Mouse (Mus musculus) hindbrain, embryonic 16.5 days (tissue): ENCODE measurements around the gene Tnpo1. TPM values are rescaled to one million over a fixed set of nuclear protein-coding genes. Genes with fewer than 3 reads are reported as not detected.

ENCODE experiments used
- ATAC-seq: fragments of 200-750 bp; cut with Nextera tagmentation; 2 replicates; pipeline ENCODE4 v1.8.0; 2017; ENCODE audit warnings: moderate TSS enrichment, moderate library complexity
- H3K27ac ChIP-seq: fragments of 300-500 bp; sonication (generic); 2 replicates; pipeline ENCODE4 v1.5.1; 2014; ENCODE audit warnings: low read depth, mild to moderate bottlenecking, control low read depth, low read length, moderate library complexity
- H3K27me3 ChIP-seq: fragments of 300-500 bp; sonication (generic); replicated peaks from 2 replicates; pipeline ENCODE4 v1.6.1; 2014; ENCODE audit warnings: low read length; ENCODE audit not compliant: control insufficient read depth, insufficient read depth
- H3K36me3 ChIP-seq: fragments of 300-500 bp; sonication (generic); 2 replicates; pipeline ENCODE4 v1.6.1; 2014; ENCODE audit warnings: mild to moderate bottlenecking, low read length, moderate library complexity, mixed read lengths; ENCODE audit not compliant: control insufficient read depth, insufficient read depth
- H3K4me1 ChIP-seq: fragments of 300-500 bp; sonication (generic); 2 replicates; pipeline ENCODE4 v1.6.1; 2014; ENCODE audit warnings: low read depth, low read length; ENCODE audit not compliant: control insufficient read depth, insufficient read depth
- H3K4me2 ChIP-seq: fragments of 300-500 bp; sonication (generic); 2 replicates; pipeline ENCODE4 v1.6.1; 2014; ENCODE audit warnings: mild to moderate bottlenecking, low read length, control low read depth, moderate library complexity
- H3K4me3 ChIP-seq: fragments of 300-500 bp; sonication (generic); 2 replicates; pipeline ENCODE4 v1.5.1; 2014; ENCODE audit warnings: mild to moderate bottlenecking, low read length, control low read depth, moderate library complexity
- H3K9ac ChIP-seq: fragments of 300-500 bp; sonication (generic); 2 replicates; pipeline ENCODE4 v1.6.1; 2014; ENCODE audit warnings: low read depth, mild to moderate bottlenecking, control low read depth, low read length, moderate library complexity
- H3K9me3 ChIP-seq: fragments of 300-500 bp; sonication (generic); 2 replicates; pipeline ENCODE4 v1.6.1; 2014; ENCODE audit warnings: mild to moderate bottlenecking, low read length, moderate library complexity; ENCODE audit not compliant: control insufficient read depth
- WGBS: fragments of 180-500 bp; shearing (Covaris S2); extraction: QIAGEN DNeasy Blood & Tissue Kit; methylation state at CpG from one replicate; pipeline ENCODE4 v1.1.7; 2014; 5-methylcytosine and 5-hydroxymethylcytosine counted together
- polyA plus RNA-seq: library from polyadenylated mRNA; unstranded; fragments of >200 nt; fragmentation: Nextera tagmentation; extraction: Ambion mirVana; gene quantifications from 2 replicates; pipeline ENCODE4 v1.2.1, GENCODE M21; 2015

Gene Tnpo1
- polyA plus RNA-seq, result 36.2 and 41.4 TPM in 2 replicates

GRCm38 (mm10) chr13:98926213-98926957, at the start of gene Tnpo1:
TSS of gene Tnpo1 (minus strand) at chr13:98926384.
- Histone ChIP-seq H3K4me3 (peak within 1 kb of the TSS; percentile 100), H3K36me3 (no peaks in the 10 kb centered on the region), H3K4me1 (peaks cover 14% of the 10 kb centered on the region), H3K9me3 (no peaks in the 10 kb centered on the region), H3K4me2 (peak within 1 kb of the TSS; percentile 66), H3K27ac (peak within 1 kb of the TSS; percentile 99), H3K27me3 (no peaks in the 10 kb centered on the region), H3K9ac (peak within 1 kb of the TSS; percentile 100)
- WGBS, result under 1% methylated on average over 60 of the region's 75 CpGs
- peak; percentile 97 for ATAC-seq

- no peaks in the 10 kb centered on the region for H3K27me3 ChIP-seq
- no peak overlapping the region for H3K4me2 ChIP-seq
- no peak overlapping the region for H3K27ac ChIP-seq
- 85% methylated on average over 3 of the region's 3 CpGs for WGBS
- no peaks in the 10 kb centered on the region for H3K9me3 ChIP-seq
- no peak overlapping the region for H3K4me3 ChIP-seq
- H3K9ac ChIP-seq, result no peak overlapping the region
- no peaks in the 10 kb centered on the region for H3K4me1 ChIP-seq
- H3K36me3 ChIP-seq, result no peaks in the 10 kb centered on the region
- ATAC-seq, result no peak
Measured at GRCm38 (mm10) chr13:98972090-98972489, 45.9 kb upstream of the Tnpo1 start.

GRCm38 (mm10) chr13:98971641-98972040, 45.5 kb upstream of the Tnpo1 start:
- WGBS, result 72% methylated on average over 5 of the region's 5 CpGs
- H3K27ac ChIP-seq, result no peak overlapping the region

GRCm38 (mm10) chr13:98968517-98968916, 42.3 kb upstream of the Tnpo1 start:
- Histone ChIP-seq H3K36me3 (no peaks in the 10 kb centered on the region), H3K4me3 (no peak overlapping the region), H3K27ac (no peak overlapping the region), H3K27me3 (no peaks in the 10 kb centered on the region), H3K4me1 (no peaks in the 10 kb centered on the region), H3K9me3 (no peaks in the 10 kb centered on the region), H3K9ac (no peak overlapping the region), H3K4me2 (no peak overlapping the region)
- ATAC-seq, result no peak
- 88% methylated on average over 4 of the region's 4 CpGs for WGBS

More at GRCm38 (mm10) chr13:98971641-98972040, 45.5 kb upstream of the Tnpo1 start:
- Histone ChIP-seq H3K4me1 (no peaks in the 10 kb centered on the region), H3K4me3 (no peak overlapping the region), H3K9ac (no peak overlapping the region), H3K9me3 (no peaks in the 10 kb centered on the region), H3K4me2 (no peak overlapping the region), H3K36me3 (no peaks in the 10 kb centered on the region), H3K27me3 (no peaks in the 10 kb centered on the region)
- no peak for ATAC-seq

- no peak for ATAC-seq
- Histone ChIP-seq H3K4me1 (no peaks in the 10 kb centered on the region), H3K36me3 (no peaks in the 10 kb centered on the region), H3K27me3 (no peaks in the 10 kb centered on the region), H3K9me3 (no peaks in the 10 kb centered on the region), H3K9ac (no peak overlapping the region), H3K27ac (no peak overlapping the region), H3K4me3 (no peak overlapping the region), H3K4me2 (no peak overlapping the region)
- 89% methylated on average over 6 of the region's 6 CpGs for WGBS
Measured at GRCm38 (mm10) chr13:98967942-98968341, 41.8 kb upstream of the Tnpo1 start.

- H3K36me3 ChIP-seq, result no peaks in the 10 kb centered on the region
- WGBS, result 84% methylated on average over 5 of the region's 5 CpGs
- H3K4me1 ChIP-seq, result no peaks in the 10 kb centered on the region
- no peak overlapping the region for H3K9ac ChIP-seq
- H3K27ac ChIP-seq, result no peak overlapping the region
- H3K4me2 ChIP-seq, result no peak overlapping the region
- H3K4me3 ChIP-seq, result no peak overlapping the region
- H3K27me3 ChIP-seq, result no peaks in the 10 kb centered on the region
- no peaks in the 10 kb centered on the region for H3K9me3 ChIP-seq
- ATAC-seq, result no peak
Measured at GRCm38 (mm10) chr13:98966583-98966982, 40.4 kb upstream of the Tnpo1 start.

GRCm38 (mm10) chr13:98963612-98964011, 37.4 kb upstream of the Tnpo1 start:
- ATAC-seq, result no peak
- no peak overlapping the region for H3K4me3 ChIP-seq
- H3K4me2 ChIP-seq, result no peak overlapping the region
- no peak overlapping the region for H3K9ac ChIP-seq
- no peaks in the 10 kb centered on the region for H3K36me3 ChIP-seq
- H3K27ac ChIP-seq, result no peak overlapping the region
- H3K9me3 ChIP-seq, result no peaks in the 10 kb centered on the region
- WGBS, result 100% methylated on average over 1 of the region's 1 CpGs
- H3K4me1 ChIP-seq, result no peaks in the 10 kb centered on the region
- no peaks in the 10 kb centered on the region for H3K27me3 ChIP-seq

- no peak overlapping the region for H3K4me3 ChIP-seq
- no peaks in the 10 kb centered on the region for H3K36me3 ChIP-seq
- no peak overlapping the region for H3K4me2 ChIP-seq
- H3K9me3 ChIP-seq, result no peaks in the 10 kb centered on the region
- H3K27me3 ChIP-seq, result no peaks in the 10 kb centered on the region
- no peak for ATAC-seq
- WGBS, result 27% methylated on average over 2 of the region's 2 CpGs
- no peak overlapping the region for H3K9ac ChIP-seq
- no peaks in the 10 kb centered on the region for H3K4me1 ChIP-seq
- H3K27ac ChIP-seq, result no peak overlapping the region
Measured at GRCm38 (mm10) chr13:98958177-98958576, 32.0 kb upstream of the Tnpo1 start.

- Histone ChIP-seq H3K4me1 (no peaks in the 10 kb centered on the region), H3K27ac (no peak overlapping the region), H3K4me3 (no peak overlapping the region), H3K4me2 (no peak overlapping the region), H3K9me3 (no peaks in the 10 kb centered on the region), H3K27me3 (no peaks in the 10 kb centered on the region), H3K9ac (no peak overlapping the region), H3K36me3 (no peaks in the 10 kb centered on the region)
- 87% methylated on average over 2 of the region's 2 CpGs for WGBS
- ATAC-seq, result no peak
Measured at GRCm38 (mm10) chr13:98956209-98956608, 30.0 kb upstream of the Tnpo1 start.
